ENCODE assay signal across 21 mouse cellular contexts in genomic region chr4:138648096-138648635, GRCm38 (mm10). TPM values are rescaled to one million over a fixed set of nuclear protein-coding genes. Genes with fewer than 3 reads are reported as not detected.
A peak's percentile ranks its signal among the peaks of the same experiment; 100 is the strongest.
DNase-seq lines count a peak whose midpoint lies in the region; ATAC-seq and TF ChIP-seq lines count a peak whose summit lies in the region.
"Had no signal": no experiment of that assay in that cellular context is flagged by ENCODE, and none has a peak within 500 bp of the region (broad histone marks: within the 10 kb centered on the region; RNA-seq: fewer than 3 reads in every experiment).

No protein-coding gene starts in this region.

- H3K9me3 ChIP-seq in midbrain, embryonic 10.5 days (replicated peaks): no peaks in the 10 kb centered on the region
- no peaks in the 10 kb centered on the region for H3K9me3 ChIP-seq in midbrain, embryonic 16.5 days (replicated peaks; ENCODE audit: control insufficient read depth, low read length, poor library complexity, severe bottlenecking)
- H3K9me3 ChIP-seq in stomach, postnatal 0 days (ENCODE audit: control insufficient read depth, low read length): no peaks in the 10 kb centered on the region
- H3K9me3 ChIP-seq: lung, embryonic 15.5 days had no signal

- no peaks in the 10 kb centered on the region for H3K27me3 ChIP-seq in midbrain, embryonic 10.5 days (ENCODE audit: low read depth, poor library complexity, severe bottlenecking)
- H3K27me3 ChIP-seq in midbrain, embryonic 16.5 days (ENCODE audit: control insufficient read depth, insufficient read depth, low read depth, low read length): no peaks in the 10 kb centered on the region
- no peaks in the 10 kb centered on the region for H3K27me3 ChIP-seq in stomach, postnatal 0 days (ENCODE audit: control insufficient read depth, insufficient read depth, low read length)
- H3K27me3 ChIP-seq: lung, embryonic 15.5 days had no signal

- WGBS in midbrain, embryonic 10.5 days: 44% methylated on average over 3 of the region's 3 CpGs
- WGBS in midbrain, embryonic 16.5 days: 49% methylated on average over 3 of the region's 3 CpGs
- 51% methylated on average over 3 of the region's 3 CpGs for WGBS in lung, adult 2 months
- 51% methylated on average over 3 of the region's 3 CpGs for WGBS in stomach, postnatal 0 days

- no peak overlapping the region for H3K4me2 ChIP-seq in midbrain, embryonic 16.5 days (ENCODE audit: low read length)
- H3K4me2 ChIP-seq in stomach, postnatal 0 days (replicated peaks; ENCODE audit: low read depth): no peak overlapping the region
- H3K4me2 ChIP-seq: lung, embryonic 15.5 days had no signal

- no peaks in the 10 kb centered on the region for H3K36me3 ChIP-seq in midbrain, embryonic 10.5 days
- H3K36me3 ChIP-seq in midbrain, embryonic 16.5 days (ENCODE audit: control insufficient read depth, insufficient read depth, low read length): no peaks in the 10 kb centered on the region
- H3K36me3 ChIP-seq in stomach, postnatal 0 days (ENCODE audit: control insufficient read depth, insufficient read depth, low read length): no peaks in the 10 kb centered on the region
- H3K36me3 ChIP-seq: lung, embryonic 15.5 days had no signal

- no peak for ATAC-seq in midbrain, embryonic 16.5 days
- no peak; the same call in 1 of the 2 replicates for ATAC-seq in stomach, postnatal 0 days (ENCODE audit: low FRiP score, low TSS enrichment)
- ATAC-seq: inflammation-experienced regulatory T-cells, adult 6 months had no signal

- H3K4me1 ChIP-seq in midbrain, embryonic 10.5 days: peaks cover 29% of the 10 kb centered on the region
- peaks cover 4% of the 10 kb centered on the region; the same call in 1 of the 2 replicates for H3K4me1 ChIP-seq in midbrain, embryonic 16.5 days (ENCODE audit: control insufficient read depth, insufficient read depth, low read length)
- no peaks in the 10 kb centered on the region for H3K4me1 ChIP-seq in lung, adult 2 months (ENCODE audit: control insufficient read depth, insufficient read depth, low read length)
- no peaks in the 10 kb centered on the region for H3K4me1 ChIP-seq in stomach, postnatal 0 days (replicated peaks; ENCODE audit: control insufficient read depth, insufficient read depth)
- H3K4me1 ChIP-seq: lung, embryonic 15.5 days had no signal

- TF ChIP-seq CTCF in lung, adult 2 months (IDR thresholded peaks at IDR 0.05; ENCODE audit: insufficient read depth, low read length): no peak
- no peak for TF ChIP-seq CTCF in stomach, postnatal 0 days (IDR thresholded peaks at IDR 0.05; ENCODE audit: low read depth)

- TF ChIP-seq POLR2A in lung, adult 2 months (IDR thresholded peaks at IDR 0.05; ENCODE audit: borderline replicate concordance, extremely low read depth, low read depth, low read length): no peak

- peak overlapping the region; percentile 59; the same call in 1 of the 2 replicates for H3K27ac ChIP-seq in midbrain, embryonic 10.5 days (replicated peaks)
- H3K27ac ChIP-seq in midbrain, embryonic 16.5 days (ENCODE audit: low read length): no peak overlapping the region
- no peak overlapping the region for H3K27ac ChIP-seq in stomach, postnatal 0 days (replicated peaks)
- H3K27ac ChIP-seq: lung, embryonic 15.5 days had no signal

- H3K9ac ChIP-seq in midbrain, embryonic 16.5 days (ENCODE audit: low read depth, low read length): no peak overlapping the region
- no peak overlapping the region for H3K9ac ChIP-seq in stomach, postnatal 0 days (ENCODE audit: low read length)
- H3K9ac ChIP-seq: lung, embryonic 15.5 days had no signal

- no peak for TF ChIP-seq EP300 in stomach, postnatal 0 days (optimal IDR thresholded peaks at IDR 0.05)

- peak; percentile 42 for DNase-seq in midbrain, embryonic 10.5 days (ENCODE audit: low spot score)
- peak; percentile 72 for DNase-seq in MN1 (ENCODE audit: low spot score)
- DNase-seq in kidney, adult 18-20 months: peak; percentile 7
- DNase-seq in kidney, postnatal 36 days: peak; percentile 13
- no peak for DNase-seq in lung, adult 2 months
- DNase-seq in adrenal gland, adult 18-20 months (ENCODE audit: low spot score in 2 of 2): no peak
- no peak for DNase-seq in stomach, postnatal 0 days (ENCODE audit: low spot score)
- DNase-seq: adrenal gland, postnatal 25 days; B cell, adult 2 months; cerebellum, adult 8-10 months; gastrocnemius, postnatal 10 days; heart, postnatal 14 days; right cerebral cortex, adult 18-20 months; spleen, adult 18-20 months had no signal

- H3K4me3 ChIP-seq in midbrain, embryonic 10.5 days: no peak overlapping the region
- H3K4me3 ChIP-seq in midbrain, embryonic 16.5 days (ENCODE audit: low read depth, low read length): no peak overlapping the region
- no peak overlapping the region for H3K4me3 ChIP-seq in lung, adult 2 months (replicated peaks; ENCODE audit: extremely low read depth, low read depth, low read length)
- H3K4me3 ChIP-seq in stomach, postnatal 0 days (ENCODE audit: low read depth, low read length): no peak overlapping the region
- H3K4me3 ChIP-seq: lung, embryonic 15.5 days; myocyte had no signal

RNA-seq across cellular contexts. Expression of gene Vwa5b1, which starts 12.5 kb away (rescaled TPM):
- polyA plus RNA-seq in midbrain, embryonic 10.5 days (2016; fragmentation: Nextera tagmentation; extraction: Ambion mirVana): 0.33 and 0.46 TPM in 2 replicates
- polyA plus RNA-seq in midbrain, embryonic 16.5 days (2015; fragmentation: Nextera tagmentation; extraction: Ambion mirVana): 2.3 and 2.8 TPM in 2 replicates
- polyA plus RNA-seq in lung, adult 2 months (2012; rRNA removed): 0.09 and 0.23 TPM in 2 replicates
- total RNA-seq in adrenal gland, adult 18-20 months (2021): not detected
- 0.10 and 0.16 TPM in 2 replicates for polyA plus RNA-seq in stomach, postnatal 0 days (2015; fragmentation: Nextera tagmentation; extraction: Ambion mirVana)
- total RNA-seq: adrenal gland, postnatal 25 days; gastrocnemius, postnatal 10 days; heart, postnatal 14 days; liver, adult 2 months; megakaryocyte progenitor cell, adult 5-6 weeks; MEL had no signal
- polyA plus RNA-seq: inflammation-experienced regulatory T-cells, adult 6 months; liver, adult 2 months; myocyte had no signal

Comparison
In these comparisons a context has a peak if more than half of its experiments do, and no peak if none do; other contexts are left out.
1. DNase-seq: peak in midbrain, embryonic 10.5 days (single experiment), MN1 (single experiment), kidney, adult 18-20 months (single experiment) and kidney, postnatal 36 days (2 of 2); none in lung, adult 2 months (single experiment), adrenal gland, adult 18-20 months (0 of 2) and stomach, postnatal 0 days (single experiment).